Mouse (Mus musculus) Muller cell, postnatal 12 days (primary cell): ENCODE measurements around the gene Lin54.

Experiments
- DNase-seq: peaks from one replicate; pipeline ENCODE4 v3.0.0-alpha.2; 2015; ENCODE audit errors: inconsistent ontology term

The Lin54 gene

DNA sequence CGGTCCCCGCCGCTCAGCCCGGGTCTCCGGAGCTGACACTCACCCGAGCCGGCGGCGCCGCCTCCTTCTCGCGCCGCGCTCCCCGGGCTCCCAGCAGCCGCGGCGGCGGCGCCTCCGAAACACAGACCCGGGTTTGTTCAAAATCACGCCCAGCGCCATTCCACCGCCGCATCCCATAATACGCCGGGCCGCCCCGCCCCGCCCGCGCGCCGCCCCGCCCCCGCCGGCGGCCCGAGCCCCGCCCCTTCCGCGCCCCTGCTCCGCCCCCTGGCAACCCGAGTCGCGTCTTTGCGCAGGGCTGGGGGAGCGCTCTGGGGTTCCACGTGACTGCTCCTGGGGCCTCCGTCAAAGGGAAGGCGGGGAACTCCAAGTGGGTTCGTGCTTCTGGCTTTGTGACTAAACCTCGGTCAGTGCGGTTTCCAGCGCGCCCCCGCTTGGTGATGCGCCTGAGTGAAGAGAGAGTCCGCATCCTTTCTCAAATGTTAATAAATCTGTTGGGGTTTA lies at the start of gene Lin54:
Lin54 (minus strand) TSS at position 182 of the 504 bp plus-strand sequence.
- DNase-seq, result peak; percentile 96

DNA sequence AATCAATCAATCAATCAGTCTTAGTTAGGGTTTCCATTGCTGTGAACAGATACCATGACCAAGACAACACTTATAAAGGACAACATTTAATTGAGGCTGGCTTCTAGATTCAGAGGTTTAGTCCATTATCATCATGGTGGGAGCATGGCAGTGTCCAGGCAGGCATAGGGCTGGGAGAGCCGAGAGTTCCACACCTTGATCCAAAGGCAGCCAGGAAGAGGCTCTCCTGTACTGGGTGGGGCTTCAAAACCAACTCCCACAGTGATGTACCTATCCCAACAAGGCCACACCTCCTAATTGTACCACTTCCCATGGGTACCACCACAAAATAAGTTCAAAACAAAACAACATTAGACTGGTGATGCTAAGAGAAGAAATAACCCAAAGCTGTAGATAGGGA lies 49.7 kb upstream of the Lin54 start:
- DNase-seq, result no peak

DNA sequence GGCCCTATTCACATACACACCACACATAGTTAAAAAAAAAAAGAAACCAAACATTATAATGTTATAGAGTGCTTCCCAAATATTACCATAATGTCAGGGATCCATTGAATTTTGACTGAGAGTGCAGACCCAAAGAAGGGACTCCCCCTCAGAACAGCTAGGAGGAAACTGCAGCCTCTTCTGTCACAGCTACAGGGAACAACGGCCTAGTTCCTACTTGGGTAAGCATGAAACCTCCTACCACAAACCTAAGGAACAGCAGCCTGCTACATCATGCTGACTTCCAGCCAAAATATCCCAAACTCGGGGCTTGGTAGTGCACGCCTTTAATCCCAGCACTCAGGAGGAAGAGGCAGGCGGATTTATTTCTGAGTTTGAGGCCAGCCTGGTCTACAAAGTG lies 48.9 kb upstream of the Lin54 start:
- no peak for DNase-seq

DNA sequence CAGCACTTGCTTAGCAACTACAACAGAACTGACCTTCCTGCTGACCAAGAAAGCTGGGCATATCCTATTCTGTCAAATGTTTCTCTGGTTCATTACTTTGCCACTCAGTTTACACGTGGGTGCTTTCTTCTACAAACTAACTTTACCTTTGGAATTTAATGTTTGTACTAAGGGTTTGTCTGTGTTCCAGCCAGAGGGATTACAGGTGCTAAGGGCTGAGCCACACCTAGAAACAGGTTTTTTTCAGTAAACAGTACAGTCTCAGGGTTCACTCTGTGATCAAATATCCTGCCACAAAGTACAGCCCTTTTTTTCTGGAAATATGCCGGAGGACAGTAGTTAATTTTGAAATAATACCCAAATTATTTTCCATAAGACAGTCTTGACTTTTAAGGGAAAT lies 47.8 kb upstream of the Lin54 start:
- no peak for DNase-seq

DNA sequence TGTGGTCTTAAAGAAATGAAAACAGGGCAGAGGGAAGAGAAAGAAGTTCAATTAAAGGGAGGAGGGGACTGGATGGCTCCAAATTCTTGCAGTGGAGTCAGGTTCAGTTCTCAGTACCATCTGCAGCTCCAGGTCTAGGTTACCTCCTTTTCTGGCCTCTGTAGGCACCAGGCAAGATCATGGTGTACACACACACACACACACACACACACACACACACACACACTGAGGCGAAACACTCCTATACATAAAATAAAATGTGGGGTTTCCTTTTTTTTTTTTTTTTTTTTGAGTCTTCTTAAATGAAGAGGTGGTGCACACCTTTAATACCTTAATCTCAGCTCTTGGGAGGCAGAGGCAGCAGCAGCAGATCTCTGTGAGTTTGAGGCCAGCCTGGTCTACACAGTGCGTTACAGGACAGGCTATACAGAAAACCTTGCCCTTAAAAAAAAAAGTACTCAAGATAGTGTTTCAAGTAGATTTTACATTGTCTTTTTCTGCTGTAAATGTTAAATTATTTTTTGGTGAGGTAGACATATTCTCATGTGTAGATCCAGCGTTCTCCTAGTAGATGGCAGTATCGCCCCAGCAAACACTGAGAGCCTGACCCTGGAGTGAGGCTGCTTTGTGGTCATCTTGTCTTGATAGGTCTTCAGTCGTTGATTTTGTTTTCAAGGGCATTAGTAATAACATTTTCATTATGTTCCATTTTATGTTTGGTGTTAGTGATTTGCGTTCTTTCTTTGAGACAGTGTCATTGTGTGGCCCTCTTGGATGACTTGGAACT lies 46.0 kb upstream of the Lin54 start:
- no peak for DNase-seq

DNA sequence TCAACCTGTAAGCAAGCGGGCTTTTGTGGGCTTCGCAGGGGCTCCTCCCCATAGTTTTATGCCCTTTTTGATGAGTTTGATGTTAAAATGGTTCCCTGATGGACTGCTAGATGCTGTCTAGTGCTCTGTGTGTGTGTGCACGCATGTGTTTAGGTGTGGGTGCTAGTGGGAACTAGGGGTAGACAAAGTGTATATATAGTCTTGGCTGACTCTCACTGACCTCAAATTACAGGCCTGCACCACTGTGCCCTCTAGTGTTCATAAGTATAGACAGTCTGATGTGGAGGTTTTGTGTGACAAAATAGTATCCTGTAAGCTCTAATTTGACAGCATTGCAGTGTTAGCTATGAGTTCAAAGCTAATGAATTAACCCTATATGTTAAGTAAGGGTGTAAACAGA lies 36.2 kb upstream of the Lin54 start:
- peak; percentile 24 for DNase-seq

DNA sequence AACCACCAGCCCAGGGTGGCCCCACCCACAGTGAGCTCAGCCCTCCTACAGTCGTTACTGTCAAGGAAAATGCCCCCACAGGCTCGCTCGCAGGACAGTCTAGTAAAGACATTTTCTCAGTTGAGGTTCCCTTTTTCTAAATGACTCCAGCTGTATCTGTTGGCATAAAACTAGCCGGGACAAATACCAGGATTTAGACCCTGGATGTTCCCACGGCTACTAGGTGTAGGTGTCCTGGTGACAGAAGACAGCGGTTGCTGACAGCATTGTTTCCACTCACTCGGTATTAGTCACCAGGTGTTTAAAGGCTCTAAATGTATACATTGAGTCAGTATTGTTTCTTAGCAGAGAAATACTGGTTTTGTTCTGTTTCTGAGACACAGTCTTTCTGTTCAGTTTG lies 35.4 kb upstream of the Lin54 start:
- no peak for DNase-seq

DNA sequence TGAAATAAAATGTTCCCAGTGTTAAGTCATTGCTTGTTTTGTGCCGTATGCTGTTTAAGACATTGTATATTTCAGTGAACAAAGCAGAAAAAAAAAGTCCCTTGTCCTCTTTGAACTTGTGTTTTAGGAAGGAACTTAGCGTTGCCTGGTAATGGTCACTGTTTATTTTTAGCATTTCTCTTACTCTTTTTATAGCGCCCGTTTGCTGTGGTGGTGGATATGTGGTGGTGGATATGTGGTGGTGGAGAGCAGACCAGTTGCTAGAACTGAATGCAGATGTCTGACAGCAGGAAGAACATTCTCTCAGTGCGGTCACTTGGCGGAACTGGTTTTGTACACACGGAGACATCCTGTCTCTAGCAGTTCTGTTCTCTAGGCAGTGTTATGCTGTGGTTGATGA lies 25.7 kb upstream of the Lin54 start:
- DNase-seq, result no peak

DNA sequence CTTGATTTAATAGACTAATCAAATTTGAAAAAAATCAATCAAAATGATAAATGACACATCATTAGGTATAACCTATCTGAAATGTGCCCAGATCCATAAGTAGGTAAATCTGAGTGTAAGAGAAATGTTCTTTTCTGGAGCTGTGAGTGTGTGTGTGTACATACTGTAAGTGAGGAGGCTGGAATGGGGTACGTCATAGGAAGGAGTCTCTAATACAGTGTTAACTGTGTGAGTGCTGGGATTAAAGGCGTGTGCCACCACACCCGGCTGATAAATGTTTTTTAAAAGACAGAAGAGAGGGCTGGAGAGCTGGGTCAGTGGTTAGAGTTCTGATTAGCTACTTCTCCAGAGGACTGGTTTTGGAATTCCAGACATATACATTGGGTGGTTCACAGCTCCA lies 25.2 kb upstream of the Lin54 start:
- DNase-seq, result no peak

DNA sequence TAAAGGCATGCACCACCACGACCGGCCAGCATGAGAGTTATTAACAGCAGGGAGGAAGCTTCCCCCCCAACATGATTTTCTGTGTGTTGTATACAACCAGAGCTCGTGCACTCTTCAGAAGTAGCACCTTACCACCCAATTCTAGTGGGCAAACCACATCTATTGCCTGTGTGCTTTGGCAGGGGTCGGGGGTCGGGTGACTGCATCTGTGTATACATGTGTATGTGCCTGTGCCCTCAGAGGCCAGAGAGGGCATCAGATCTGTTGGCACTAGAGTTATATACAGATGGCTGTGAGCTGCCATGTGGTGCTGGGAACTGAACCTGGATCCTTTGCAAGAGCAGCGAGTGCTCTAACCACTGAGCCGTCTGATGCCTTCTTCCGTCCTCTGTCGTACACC lies 24.5 kb upstream of the Lin54 start:
- no peak for DNase-seq

DNA sequence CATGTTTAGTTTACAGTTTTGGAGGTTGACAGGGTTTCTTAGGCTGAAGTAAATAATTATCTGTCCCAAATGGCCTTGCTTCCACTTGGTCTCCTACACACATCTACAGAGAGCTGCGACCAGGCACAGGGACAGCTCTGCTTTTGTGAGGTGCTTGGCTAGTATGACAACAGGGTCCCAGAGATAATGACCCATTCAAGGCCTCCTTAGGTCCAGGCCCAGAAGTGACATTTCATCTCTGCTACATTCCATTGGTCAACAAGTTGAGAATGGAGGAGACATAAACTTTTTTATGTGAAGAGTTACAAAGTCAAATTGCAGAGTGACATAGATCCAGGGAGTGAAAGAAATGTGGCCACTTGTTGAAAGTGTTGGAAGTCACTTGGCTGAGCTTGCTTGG lies 22.9 kb upstream of the Lin54 start:
- DNase-seq, result no peak

DNA sequence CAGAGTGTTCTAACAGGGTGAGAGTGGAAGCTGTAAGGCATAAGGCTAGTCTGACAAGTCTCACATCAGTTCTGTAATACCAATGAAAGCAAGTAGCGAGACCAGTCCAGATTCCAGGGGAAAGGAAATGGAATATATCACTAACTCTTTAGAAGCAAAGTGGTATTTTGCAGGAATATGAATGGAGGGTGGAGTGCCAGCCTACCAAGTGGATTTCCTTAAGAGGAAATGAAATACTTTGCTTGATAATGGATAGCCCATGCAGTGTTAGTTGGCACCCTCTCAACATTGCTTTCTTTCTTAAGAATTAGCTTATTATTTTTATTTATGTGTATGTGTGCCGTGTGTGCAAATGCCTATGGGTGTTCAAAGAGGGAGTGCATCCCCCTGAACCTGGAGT lies 19.8 kb upstream of the Lin54 start:
- no peak for DNase-seq

DNA sequence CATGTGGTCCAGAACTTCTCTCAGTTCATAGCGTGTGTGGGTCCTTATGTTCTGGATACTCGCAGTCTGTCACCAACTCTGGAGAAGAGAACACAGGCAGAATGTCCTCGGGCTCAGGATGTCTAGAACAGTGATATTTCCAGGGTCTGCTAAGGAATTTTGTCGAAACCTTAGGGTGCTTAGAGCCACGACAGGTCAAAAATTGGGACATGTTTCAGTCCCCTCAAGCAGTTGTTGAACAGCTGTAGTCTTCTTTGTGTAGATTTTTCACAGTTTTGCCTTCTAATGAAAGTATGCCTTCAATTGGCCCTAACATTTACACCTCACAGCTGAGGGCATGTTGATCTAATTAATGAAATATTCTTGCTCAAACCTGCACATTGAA lies 18.6 kb upstream of the Lin54 start:
- DNase-seq, result no peak

DNA sequence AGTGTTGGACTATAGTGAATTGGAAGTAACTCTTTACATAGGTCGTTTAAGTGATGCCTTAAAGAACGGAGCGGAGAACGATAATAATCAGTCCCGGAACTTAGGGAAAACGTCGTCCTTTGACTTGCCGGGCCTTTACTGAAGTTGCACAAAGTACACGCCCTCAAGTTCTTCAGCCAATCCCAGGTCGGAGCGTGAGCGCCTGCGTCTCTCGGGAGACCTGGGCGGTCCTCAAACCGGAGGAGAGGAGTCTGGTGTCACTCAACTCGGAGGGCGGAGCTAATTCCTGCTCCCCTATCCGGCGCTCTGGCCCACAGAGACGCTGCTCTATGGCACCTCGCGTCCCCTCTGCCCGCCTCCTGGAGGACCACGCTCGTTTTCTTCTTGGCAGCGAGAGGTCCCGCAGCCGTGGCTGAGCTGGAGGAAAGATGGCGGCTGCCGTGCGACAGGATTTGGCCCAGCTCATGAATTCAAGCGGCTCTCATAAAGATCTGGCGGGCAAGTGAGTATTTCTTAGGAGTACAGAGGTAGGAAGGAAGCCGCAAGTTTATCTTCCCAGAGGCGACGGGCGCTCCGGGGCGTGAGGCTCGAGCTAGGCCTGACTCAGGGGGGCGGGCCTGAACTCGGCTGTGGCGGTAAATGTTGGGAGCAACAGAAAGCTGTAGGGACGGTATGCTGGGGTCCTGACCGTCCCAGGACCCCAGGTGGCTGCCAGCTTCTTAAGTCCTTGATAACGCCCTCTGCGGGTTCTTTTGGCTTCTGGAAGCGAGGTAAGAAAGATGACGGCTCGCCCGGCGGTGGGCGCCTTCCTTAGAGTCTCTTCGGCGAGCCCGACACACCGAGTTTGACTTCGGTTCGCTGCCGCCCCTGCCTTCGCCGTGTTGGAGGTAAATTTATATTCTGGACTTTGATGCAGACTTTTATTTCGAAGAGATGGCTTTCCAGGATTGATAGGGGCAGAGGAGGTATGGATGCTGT lies 17.9 kb upstream of the Lin54 start, which contains the start of gene Cops4:
Cops4 (plus strand) TSS at position 261 of the 978 bp plus-strand sequence.
- peak; percentile 98 for DNase-seq

DNA sequence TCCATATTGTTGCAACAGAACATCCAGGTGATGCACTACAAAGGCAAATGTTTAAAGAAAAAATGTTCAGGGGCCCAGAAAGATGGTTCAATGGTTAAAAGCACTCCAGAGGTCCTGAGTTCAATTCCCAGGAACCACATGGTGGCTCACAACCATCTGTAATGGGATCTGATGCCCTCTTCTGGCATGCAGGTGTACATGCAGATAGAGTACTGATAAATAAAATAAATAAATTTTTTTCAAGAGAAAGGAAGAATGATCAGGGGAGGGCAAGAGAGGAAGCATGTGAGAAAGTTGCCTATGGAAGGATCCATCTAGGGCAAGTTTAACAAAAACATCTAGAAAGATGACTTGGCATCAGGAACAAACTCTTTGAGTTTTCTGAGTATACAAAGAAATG lies 12.1 kb upstream of the Lin54 start:
- DNase-seq, result no peak

DNA sequence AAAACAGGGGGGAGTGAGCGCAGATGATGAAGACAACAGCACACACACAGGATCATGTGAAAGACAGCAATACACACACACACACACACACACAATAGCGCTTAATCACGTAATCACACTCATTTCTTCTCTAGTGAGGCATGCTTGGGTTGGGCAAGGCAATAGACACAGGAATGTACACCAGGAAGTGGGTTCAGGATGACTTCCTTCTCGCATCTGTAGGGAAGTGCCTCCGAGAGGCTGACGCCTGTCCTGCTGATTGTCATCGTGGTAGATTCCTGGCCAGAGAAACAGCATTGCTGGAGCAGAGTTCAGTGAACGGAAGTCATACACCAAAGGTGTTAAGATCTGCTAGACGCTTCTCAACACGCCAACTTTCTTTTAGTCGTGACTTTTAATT lies 8.8 kb upstream of the Lin54 start:
- DNase-seq, result no peak

DNA sequence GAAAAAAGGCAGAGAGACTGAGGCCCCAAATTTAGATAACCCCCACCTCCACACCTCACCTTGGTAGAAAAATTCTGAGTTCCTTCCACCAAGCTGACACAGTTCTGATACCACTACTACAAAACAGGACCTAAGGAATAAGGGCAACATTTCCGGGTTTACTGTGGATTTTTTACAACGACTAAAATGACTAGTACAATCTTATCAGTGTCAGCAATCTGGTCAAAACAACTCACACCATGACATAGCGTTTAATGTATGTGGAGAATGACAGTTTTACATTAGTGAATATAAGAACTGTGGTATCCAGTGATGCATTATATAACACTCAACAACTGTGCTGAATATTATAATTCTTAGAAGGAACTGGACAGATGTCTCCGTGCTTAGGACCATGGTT lies 828 bp upstream of the Lin54 start:
- DNase-seq, result no peak

DNA sequence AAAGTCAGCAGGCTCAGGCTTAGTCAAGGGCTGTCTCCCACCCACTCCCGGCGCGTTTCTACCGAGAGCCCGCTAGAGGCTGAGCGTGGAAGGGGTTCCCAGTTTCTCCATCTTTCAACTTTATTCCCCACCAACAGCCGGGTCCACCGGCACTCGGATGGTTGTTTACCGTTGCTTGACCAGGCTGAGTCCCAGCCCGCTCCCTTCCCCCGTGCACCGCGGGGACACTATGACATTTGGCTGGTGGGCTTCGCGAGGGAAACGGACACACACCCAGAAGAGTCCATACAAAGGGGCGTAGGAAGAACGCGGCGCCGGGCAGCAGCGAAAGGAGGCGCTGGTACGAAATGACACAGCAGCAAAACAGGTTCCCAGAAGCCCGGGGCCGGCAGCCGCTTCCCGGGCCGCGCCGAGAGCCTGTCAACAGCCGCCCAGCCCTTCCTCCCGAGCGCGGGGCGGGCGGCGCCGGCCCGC lies 571 bp downstream of the Lin54 start:
- peak; percentile 66 for DNase-seq

DNA sequence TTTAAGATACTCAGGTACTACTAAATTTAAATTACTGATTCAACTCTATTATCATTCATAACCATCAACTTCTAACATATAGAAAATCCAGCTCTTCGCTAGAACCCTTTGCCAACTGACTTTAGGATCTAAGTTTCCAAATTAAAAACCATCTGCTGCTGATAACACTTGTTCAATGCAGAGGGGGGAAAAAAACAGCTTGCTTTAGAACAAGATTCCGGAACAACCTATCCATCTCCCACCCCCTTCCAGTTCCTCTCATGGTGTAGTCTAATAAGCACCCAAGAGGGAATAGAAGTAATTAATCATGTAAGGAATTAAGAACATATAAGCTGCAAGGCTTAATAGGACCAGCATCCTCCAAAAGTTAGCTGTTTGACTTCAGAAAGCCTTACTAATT lies 1.2 kb downstream of the Lin54 start:
- DNase-seq, result no peak

DNA sequence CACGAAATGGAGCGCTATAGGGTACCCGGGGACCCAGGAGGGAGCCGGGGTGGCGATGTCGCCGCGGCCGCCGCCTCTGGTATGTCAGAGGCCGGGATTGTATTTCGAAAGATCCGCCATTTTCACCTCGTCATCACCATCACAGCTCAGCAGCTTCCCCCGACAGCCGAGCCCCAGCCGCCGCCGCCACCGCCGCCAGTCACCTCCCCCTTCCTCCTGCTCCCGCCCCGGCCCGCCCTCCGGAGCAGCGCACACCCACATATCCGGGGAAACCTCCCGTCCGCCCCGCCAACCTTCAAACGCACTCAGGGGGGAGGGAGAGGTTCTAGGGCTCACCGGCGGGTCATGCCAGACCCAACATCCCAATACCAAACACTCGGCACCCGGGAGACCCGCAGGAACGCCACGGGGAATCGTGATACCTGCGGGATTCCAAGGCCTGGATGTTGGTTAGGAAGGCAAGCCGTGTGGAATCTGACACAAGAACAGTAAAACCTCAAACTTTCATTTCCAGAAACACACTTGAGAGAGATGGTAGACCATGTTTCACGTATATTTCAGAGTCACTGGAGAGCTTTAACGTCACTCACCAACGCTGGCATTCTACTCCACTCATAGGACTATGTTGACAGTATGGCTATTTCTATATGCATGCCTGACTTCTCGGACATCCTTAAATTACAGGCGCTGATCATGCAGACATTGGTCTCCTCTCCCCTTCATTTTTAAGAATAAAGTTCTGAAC lies 1.8 kb downstream of the Lin54 start:
- peak; percentile 92 for DNase-seq

DNA sequence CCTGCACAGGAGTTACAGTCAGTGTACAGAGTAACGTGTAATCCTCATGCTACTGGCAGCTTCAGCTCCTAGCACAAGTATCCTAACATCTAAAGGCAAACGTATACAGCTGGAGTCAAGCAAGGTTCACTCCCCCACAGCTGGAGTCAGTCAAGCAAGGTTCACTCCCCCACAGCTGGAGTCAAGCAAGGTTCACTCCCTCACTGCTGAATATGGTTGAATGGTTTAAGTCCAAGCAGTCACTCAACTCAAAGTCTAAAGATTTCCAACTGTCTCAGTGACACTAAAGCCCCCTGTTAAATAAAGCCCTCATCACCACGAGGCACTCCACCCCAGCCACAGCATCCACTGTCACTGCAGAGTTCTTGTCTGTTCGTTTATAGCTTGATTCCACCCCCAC lies 8.7 kb downstream of the Lin54 start:
- DNase-seq, result no peak

DNA sequence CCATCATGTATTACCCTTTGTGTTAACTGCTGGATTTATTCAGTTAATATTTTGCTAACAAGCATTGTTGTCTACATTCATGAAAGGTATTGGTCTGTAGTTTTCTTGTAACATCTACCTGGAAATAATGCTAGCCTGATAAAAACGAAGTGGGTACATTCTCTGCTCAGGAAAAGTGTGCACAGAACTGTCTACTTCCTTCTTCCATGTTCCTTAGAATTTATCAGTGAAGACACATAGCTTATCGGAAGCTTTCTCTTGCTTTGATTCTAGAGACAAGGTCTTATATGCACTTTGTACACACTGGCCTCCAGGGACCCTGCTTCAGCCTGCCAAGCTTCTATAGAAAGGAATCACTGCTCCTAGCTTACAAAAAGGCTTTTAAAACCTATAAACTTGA lies 11.1 kb downstream of the Lin54 start:
- DNase-seq, result no peak
